Mouse (Mus musculus): ENCODE data around the gene Gatb. TPM values are rescaled to one million over a fixed set of nuclear protein-coding genes. Genes with fewer than 3 reads are reported as not detected.

Gene Gatb
- polyA plus RNA-seq, 1 experiment from 2014 or later = 22.4 TPM

DNA sequence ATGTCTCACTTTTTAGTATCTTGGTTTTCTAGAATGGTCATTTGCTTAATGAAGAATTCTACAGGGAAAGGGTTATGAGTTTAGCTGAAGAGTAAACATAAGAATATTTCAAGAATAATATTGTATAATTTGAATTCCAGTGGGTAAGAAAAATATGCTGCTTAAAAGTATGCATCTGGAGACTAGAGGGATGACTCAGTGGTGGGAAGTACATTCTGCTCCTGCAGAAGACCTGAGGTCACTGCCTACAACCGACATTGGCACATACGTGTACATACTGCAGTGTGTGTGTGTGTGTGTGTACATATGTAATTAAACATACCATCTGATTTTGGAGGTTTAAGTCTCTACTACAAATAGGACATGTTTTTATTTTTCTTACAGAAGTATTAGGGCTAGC lies 61.7 kb downstream of the Gatb start:
- Histone ChIP-seq H3K36me3 (peaks cover 10% of the 10 kb centered on the region; the same call in 1 of the 2 replicates), H3K4me2 (replicated peaks) (no peak overlapping the region), H3K4me1 (no peaks in the 10 kb centered on the region), H3K27ac (replicated peaks) (no peak overlapping the region), H3K9ac (replicated peaks) (no peak overlapping the region), H3K27me3 (no peaks in the 10 kb centered on the region), H3K9me3 (no peaks in the 10 kb centered on the region), H3K4me3 (no peak overlapping the region)
- ATAC-seq (ENCODE audit: low FRiP score, low read depth) = no peak
- 97% methylated on average over 2 of the region's 2 CpGs for WGBS

- Histone ChIP-seq H3K36me3 (peaks cover 10% of the 10 kb centered on the region; the same call in 1 of the 2 replicates), H3K4me2 (replicated peaks) (no peak overlapping the region), H3K27ac (replicated peaks) (no peak overlapping the region), H3K27me3 (no peaks in the 10 kb centered on the region), H3K9ac (replicated peaks) (no peak overlapping the region), H3K9me3 (no peaks in the 10 kb centered on the region), H3K4me3 (no peak overlapping the region), H3K4me1 (no peaks in the 10 kb centered on the region)
- no peak for ATAC-seq (ENCODE audit: low FRiP score, low read depth)
- whole genome bisulfite sequencing = 97% methylated on average over 5 of the region's 5 CpGs
These were observed 63.0 kb downstream of the Gatb start for GRCm38 (mm10) chr3:85636716-85637447.

GRCm38 (mm10) chr3:85641751-85642150 lies 67.8 kb downstream of the Gatb start:
- 84% methylated on average over 3 of the region's 3 CpGs for WGBS
- no peaks in the 10 kb centered on the region for H3K4me1 ChIP-seq
- H3K27ac ChIP-seq (replicated peaks) = no peak overlapping the region
- H3K36me3 ChIP-seq = peaks cover 10% of the 10 kb centered on the region; the same call in 1 of the 2 replicates
- no peaks in the 10 kb centered on the region for H3K9me3 ChIP-seq
- no peak overlapping the region for H3K4me3 ChIP-seq
- ATAC-seq (ENCODE audit: low FRiP score, low read depth) = no peak
- H3K4me2 ChIP-seq (replicated peaks) = no peak overlapping the region
- H3K27me3 ChIP-seq = no peaks in the 10 kb centered on the region
- H3K9ac ChIP-seq (replicated peaks) = no peak overlapping the region

DNA sequence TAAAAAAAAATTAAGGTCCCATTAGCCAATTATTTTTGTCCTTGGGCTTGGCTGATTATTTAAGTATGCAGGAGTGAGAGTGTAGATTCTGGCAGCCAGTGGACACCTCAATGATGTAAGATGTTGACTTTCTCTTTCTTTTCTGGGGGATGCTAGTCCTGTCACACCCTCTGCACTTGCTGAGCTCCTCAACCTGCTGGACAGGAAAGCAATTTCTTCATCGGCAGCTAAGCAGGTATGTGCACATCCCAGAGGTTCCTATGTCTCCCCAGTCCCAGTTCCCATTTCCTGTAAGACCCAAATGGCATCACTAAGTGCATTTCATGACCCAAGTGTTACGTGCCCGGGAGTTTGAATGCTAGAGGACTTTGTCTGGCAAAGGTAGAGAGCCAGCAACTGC lies 70.9 kb downstream of the Gatb start:
- H3K4me2 ChIP-seq (replicated peaks) = no peak overlapping the region
- 95% methylated on average over 3 of the region's 3 CpGs for WGBS
- H3K4me3 ChIP-seq = no peak overlapping the region
- H3K9me3 ChIP-seq = no peaks in the 10 kb centered on the region
- ATAC-seq (ENCODE audit: low FRiP score, low read depth) = no peak
- H3K27ac ChIP-seq (replicated peaks) = no peak overlapping the region
- no peaks in the 10 kb centered on the region for H3K27me3 ChIP-seq
- no peak overlapping the region for H3K9ac ChIP-seq (replicated peaks)
- H3K36me3 ChIP-seq = no peaks in the 10 kb centered on the region
- H3K4me1 ChIP-seq = peaks cover 3% of the 10 kb centered on the region; the same call in 1 of the 2 replicates

- Histone ChIP-seq H3K27ac (replicated peaks) (no peak overlapping the region), H3K9me3 (no peaks in the 10 kb centered on the region), H3K36me3 (no peaks in the 10 kb centered on the region), H3K9ac (replicated peaks) (no peak overlapping the region), H3K4me3 (no peak overlapping the region), H3K4me1 (peaks cover 3% of the 10 kb centered on the region; the same call in 1 of the 2 replicates), H3K4me2 (replicated peaks) (no peak overlapping the region), H3K27me3 (no peaks in the 10 kb centered on the region)
- 90% methylated on average over 7 of the region's 7 CpGs for WGBS
- ATAC-seq (ENCODE audit: low FRiP score, low read depth) = no peak
These were observed 71.6 kb downstream of the Gatb start for GRCm38 (mm10) chr3:85645517-85646004.

DNA sequence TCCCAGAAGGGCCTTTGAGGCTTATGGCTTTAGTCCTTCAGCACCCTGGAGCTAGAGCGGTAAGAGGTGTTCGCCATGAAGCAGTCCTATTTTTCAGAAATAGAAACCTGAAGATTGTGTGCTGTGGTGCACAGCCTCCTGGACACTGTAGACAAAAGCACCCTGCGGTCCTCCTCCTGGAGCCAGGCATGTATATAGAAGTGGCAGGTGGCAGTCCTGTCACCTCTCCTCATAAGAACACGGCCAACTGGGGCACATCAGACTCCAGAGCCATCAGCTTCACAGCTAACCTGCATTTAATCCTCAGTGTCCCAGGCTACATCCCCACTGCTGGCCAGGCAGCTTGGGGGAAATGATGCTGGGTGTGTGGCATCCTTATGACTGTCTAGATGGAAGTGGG lies 75.3 kb downstream of the Gatb start:
- H3K4me2 ChIP-seq (replicated peaks) = no peak overlapping the region
- H3K27me3 ChIP-seq = no peaks in the 10 kb centered on the region
- no peak overlapping the region for H3K9ac ChIP-seq (replicated peaks)
- no peak overlapping the region for H3K4me3 ChIP-seq
- no peaks in the 10 kb centered on the region for H3K9me3 ChIP-seq
- 93% methylated on average over 4 of the region's 4 CpGs for WGBS
- ATAC-seq (ENCODE audit: low FRiP score, low read depth) = no peak
- H3K27ac ChIP-seq (replicated peaks) = no peak overlapping the region
- 0 out of 2 replicates have a peak, but pooled peaks cover 8% of the 10 kb centered on the region for H3K36me3 ChIP-seq
- H3K4me1 ChIP-seq = peaks cover 3% of the 10 kb centered on the region; the same call in 1 of the 2 replicates

DNA sequence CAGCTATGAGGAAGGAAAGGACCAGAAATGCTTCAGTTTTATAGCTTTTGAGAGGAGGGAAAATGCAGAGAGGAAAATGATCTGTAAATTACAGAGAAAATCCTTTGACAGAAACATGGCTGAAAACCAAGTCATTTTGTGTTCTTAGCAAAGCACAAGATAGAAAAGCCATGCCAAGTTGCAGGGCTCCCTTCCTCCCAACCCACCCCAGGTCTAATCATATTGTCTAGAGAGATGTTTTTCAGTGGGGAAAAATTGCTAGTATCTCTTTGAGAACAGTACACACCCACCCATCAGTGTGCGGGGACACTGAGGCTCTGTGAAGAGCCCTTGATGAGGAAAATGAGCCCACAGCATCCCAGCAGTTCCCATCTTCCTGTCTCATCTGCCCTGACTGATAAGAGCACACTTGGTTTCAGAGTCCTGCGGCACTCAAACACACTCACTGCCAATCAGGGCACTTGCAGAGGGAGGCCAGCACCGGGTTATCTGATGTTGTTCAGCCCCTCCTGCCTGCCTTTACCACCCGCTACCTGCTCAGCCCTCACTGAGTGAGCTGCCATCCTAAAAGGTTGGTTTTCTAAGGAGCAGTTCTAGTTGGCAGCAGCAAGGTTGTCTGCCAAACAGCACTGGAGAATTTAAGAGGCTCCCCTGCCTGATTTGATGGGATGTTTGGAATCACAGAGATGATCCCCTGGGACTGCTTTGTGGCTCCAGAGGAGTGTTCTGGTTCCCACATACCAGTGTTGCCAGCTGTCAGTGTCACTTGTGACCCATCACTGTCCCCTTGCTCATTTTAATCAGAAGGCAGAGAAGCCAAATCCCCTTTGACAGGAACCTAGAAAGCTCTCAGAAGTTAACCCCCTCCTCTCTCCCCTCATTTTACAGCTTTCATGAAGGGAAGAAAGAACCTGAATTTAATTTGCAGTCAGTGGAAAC lies 79.1 kb downstream of the Gatb start:
- Histone ChIP-seq H3K27me3 (no peaks in the 10 kb centered on the region), H3K4me1 (no peaks in the 10 kb centered on the region), H3K27ac (replicated peaks) (no peak overlapping the region), H3K4me3 (no peak overlapping the region), H3K9ac (replicated peaks) (no peak overlapping the region), H3K36me3 (0 out of 2 replicates have a peak, but pooled peaks cover 8% of the 10 kb centered on the region), H3K9me3 (no peaks in the 10 kb centered on the region), H3K4me2 (replicated peaks) (no peak overlapping the region)
- no peak for ATAC-seq (ENCODE audit: low FRiP score, low read depth)
- WGBS = 81% methylated on average over 4 of the region's 4 CpGs

DNA sequence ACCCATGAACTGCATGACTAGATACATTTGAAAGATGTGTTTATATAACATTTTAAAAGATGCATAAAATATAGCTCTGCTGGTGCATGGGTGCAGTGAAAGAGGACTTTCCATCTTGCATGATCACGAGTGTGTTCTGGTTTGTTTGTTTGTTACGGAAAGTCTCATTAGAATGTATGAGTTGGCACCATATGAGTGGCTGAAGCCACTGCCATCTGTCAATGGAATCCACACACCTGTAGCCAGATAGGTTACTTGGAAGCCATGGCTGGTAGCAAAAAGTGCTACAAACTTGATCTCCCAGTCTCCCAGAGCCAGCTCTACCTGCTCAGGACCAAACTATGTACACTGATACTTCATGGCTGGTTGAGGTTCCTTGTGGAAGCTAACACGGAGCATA lies 81.6 kb downstream of the Gatb start:
- no peak overlapping the region for H3K9ac ChIP-seq (replicated peaks)
- 0 out of 2 replicates have a peak, but pooled peaks cover 8% of the 10 kb centered on the region for H3K36me3 ChIP-seq
- H3K4me2 ChIP-seq (replicated peaks) = no peak overlapping the region
- 92% methylated on average over 3 of the region's 3 CpGs for WGBS
- ATAC-seq (ENCODE audit: low FRiP score, low read depth) = no peak
- no peaks in the 10 kb centered on the region for H3K9me3 ChIP-seq
- no peaks in the 10 kb centered on the region for H3K27me3 ChIP-seq
- H3K4me3 ChIP-seq = no peak overlapping the region
- no peak overlapping the region for H3K27ac ChIP-seq (replicated peaks)
- H3K4me1 ChIP-seq = no peaks in the 10 kb centered on the region

DNA sequence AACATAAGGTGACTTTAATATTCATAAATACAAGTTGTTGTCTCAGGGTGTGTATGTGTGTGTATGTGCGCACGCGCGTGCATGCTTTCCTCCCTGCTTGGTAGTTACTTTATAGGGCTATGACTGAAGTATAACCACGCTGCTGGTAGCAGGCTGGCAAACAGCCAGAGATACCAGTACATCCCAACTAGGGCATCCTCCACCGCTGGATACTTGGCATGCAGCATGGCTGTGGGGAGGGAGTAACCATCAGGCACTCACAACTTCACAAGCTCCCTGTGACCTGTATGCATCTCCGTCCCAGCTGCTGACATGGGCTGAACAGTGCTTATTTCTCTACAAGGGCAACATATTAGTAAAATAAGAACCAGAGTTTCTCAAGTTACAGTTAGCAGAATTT lies 85.8 kb downstream of the Gatb start:
- WGBS = 90% methylated on average over 7 of the region's 7 CpGs
- no peak for ATAC-seq (ENCODE audit: low FRiP score, low read depth)
- no peaks in the 10 kb centered on the region for H3K4me1 ChIP-seq
- no peaks in the 10 kb centered on the region for H3K27me3 ChIP-seq
- no peak overlapping the region for H3K4me3 ChIP-seq
- H3K9ac ChIP-seq (replicated peaks) = no peak overlapping the region
- no peaks in the 10 kb centered on the region for H3K9me3 ChIP-seq
- H3K27ac ChIP-seq (replicated peaks) = no peak overlapping the region
- no peaks in the 10 kb centered on the region for H3K36me3 ChIP-seq
- H3K4me2 ChIP-seq (replicated peaks) = no peak overlapping the region

DNA sequence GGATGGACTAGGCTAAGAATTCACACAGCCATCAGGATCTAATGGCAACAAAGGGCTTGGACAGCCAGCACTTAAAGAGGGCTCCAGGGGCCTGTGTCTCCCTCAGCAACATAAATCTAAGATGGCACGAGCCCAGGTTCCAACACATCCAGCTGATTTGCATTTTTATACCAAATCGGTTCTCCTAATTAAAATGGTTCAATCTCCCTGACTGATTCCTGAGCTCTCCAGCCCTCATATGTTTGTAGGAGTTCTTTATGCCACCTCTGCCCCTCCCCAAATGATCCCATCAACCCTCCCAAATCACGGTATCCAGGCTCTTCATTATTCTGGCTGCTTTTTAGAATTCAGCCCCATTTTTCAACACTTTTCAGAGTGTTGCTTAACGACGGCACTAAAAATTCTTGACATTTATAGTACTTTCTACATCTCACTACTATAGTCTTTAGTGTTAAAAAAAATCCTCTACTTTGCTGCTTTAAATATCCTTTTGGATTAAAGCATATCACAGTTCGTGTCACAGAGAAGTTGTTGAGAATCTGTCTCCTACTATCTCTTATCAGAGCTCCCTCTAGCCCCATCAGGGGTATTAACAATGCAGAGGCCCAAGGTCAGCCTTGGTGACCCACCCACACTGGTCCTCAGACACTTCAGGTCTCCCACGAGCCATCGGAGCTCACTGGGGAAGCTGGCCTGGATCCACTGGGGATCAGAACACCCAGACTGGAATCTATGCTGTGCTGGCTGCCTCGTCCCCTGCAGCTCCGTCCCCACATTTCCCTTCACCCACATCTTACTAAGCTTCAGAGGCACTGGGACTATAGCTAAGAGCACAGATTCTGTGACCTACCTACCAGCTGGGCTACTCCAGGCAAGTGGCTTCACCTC lies 88.3 kb downstream of the Gatb start:
- Histone ChIP-seq H3K4me2 (replicated peaks) (no peak overlapping the region), H3K27ac (replicated peaks) (no peak overlapping the region), H3K4me3 (no peak overlapping the region), H3K9me3 (no peaks in the 10 kb centered on the region), H3K27me3 (no peaks in the 10 kb centered on the region), H3K36me3 (no peaks in the 10 kb centered on the region), H3K9ac (replicated peaks) (no peak overlapping the region), H3K4me1 (no peaks in the 10 kb centered on the region)
- 86% methylated on average over 10 of the region's 10 CpGs for WGBS
- no peak for ATAC-seq (ENCODE audit: low FRiP score, low read depth)

GRCm38 (mm10) chr3:85663826-85664225 lies 89.9 kb downstream of the Gatb start:
- Histone ChIP-seq H3K27ac (replicated peaks) (no peak overlapping the region), H3K27me3 (no peaks in the 10 kb centered on the region), H3K36me3 (no peaks in the 10 kb centered on the region), H3K9me3 (no peaks in the 10 kb centered on the region), H3K4me3 (no peak overlapping the region), H3K9ac (replicated peaks) (no peak overlapping the region), H3K4me1 (no peaks in the 10 kb centered on the region), H3K4me2 (replicated peaks) (no peak overlapping the region)
- no peak for ATAC-seq (ENCODE audit: low FRiP score, low read depth)
- 80% methylated on average over 5 of the region's 5 CpGs for WGBS
